Mouse (Mus musculus): ENCODE measurements at regions not wholly inside any gene's neighbourhood (a gene's known extent, or its start where the extent isn't known, plus 50 kb on each side); places are given as distances from the start of the nearest gene placed in this dataset.

DNA sequence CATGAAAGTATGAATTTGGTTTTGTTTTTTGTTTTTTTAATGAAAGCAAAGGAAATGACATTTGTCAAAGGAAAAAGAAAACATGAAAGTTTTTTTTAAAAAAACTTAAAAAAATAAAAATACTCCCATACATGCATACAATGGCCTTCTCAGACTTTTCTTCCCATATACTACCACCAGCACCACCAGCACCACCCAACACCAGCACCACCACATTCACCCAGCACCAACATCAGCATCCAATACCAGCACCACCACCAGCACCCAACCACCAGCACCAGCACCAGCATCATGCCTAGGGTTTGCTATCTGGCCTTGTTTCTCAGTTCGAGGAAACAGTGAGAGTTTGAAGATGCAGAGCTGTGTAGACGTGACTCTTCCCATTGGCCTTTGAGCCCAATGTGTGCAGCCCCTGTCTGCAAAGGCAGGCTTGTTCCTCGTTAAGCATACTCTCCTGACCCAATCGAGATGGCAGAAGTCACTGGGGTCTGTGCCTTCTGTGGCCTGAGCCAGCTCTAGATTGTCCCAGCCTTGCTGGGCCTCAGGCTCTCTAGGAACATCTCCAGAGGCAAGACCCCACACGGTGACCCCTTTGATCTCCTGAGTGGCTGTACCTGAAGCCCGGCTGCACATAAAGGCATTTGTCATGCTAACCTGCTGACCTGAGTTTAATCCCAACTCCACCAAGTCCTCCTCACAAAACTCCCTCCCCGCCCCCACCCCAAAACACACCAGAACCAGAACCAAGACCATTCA, 113.8 kb upstream of the Mgme1 start:
- ChIA-PET POLR2A (no interaction called here), CTCF (interaction anchor here (1.0 to 1.7 kb wide), 2 partner anchors 11 to 13 kb away, joined by 3 to 6 read pairs; no protein-coding TSS in a partner anchor)
- no peak for DNase-seq (ENCODE audit: low read depth, low spot score)
- in situ Hi-C loops (cut with MboI; ENCODE audit: low pct_unique_long_range_greater_than_20kb), result no loop called here
- no peak for TF ChIP-seq CTCF (IDR thresholded peaks at IDR 0.05)
- no peak for ATAC-seq
- no peaks in the 10 kb centered on the region for H3K27me3 ChIP-seq

DNA sequence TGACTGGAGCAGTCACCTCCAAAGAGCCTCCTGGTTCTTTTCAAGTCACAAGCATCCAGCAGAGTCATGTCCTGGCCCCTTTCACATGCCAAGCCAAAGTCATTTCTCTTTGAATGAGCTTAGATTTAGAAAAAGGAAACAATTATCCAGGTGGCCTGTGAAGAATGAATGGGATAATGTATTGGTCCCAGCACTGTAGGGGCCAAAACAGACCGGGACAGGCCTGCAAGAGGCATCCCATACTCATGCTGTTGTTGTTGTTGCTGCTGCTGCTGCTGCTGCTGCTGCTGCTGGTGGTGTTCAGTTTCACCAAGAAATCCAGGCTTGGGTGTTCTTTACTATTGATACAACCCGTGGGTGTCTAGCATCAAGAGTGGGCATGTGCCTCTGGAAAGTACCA, 113.1 kb upstream of the Mgme1 start:
- in situ Hi-C loops (cut with MboI; ENCODE audit: low pct_unique_long_range_greater_than_20kb), result no loop called here
- POLR2A ChIA-PET, result no interaction called here
- CTCF ChIA-PET, result interaction anchor here (1.0 to 1.7 kb wide), 2 partner anchors 12 to 14 kb away, joined by 3 to 6 read pairs; no protein-coding TSS in a partner anchor
- ATAC-seq, result no peak
- H3K27me3 ChIP-seq, result no peaks in the 10 kb centered on the region
- no peak for TF ChIP-seq CTCF (IDR thresholded peaks at IDR 0.05)
- no peak for DNase-seq (ENCODE audit: low read depth, low spot score)

DNA sequence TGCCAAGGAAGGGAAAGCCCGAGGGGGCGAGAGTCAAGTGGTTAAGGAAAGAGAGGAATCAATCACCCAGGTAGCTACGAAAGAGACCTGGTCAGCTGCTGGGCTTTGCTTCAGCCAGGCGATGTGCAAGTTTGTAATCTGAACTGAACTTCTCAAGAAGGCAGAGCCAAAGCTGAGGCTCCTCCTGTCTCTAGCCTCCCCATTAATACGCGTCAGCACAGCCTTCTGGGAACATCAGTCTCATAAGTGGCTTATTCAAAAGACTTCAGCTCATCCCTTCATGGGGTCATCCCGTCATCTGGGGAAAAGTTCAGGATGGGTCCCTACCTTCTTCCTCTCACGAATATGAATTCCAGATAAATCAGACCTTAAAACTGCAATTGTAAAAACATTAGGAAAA, 112.2 kb upstream of the Mgme1 start:
- ChIA-PET CTCF (no interaction called here), POLR2A (interaction anchor here (0.5 kb wide), 1 partner anchor 76 kb away, joined by 4 read pairs; no protein-coding TSS in a partner anchor)
- no peak for TF ChIP-seq CTCF (IDR thresholded peaks at IDR 0.05)
- no peaks in the 10 kb centered on the region for H3K27me3 ChIP-seq
- DNase-seq (ENCODE audit: low read depth, low spot score), result no peak
- ATAC-seq, result no peak
- in situ Hi-C loops (cut with MboI; ENCODE audit: low pct_unique_long_range_greater_than_20kb), result no loop called here

DNA sequence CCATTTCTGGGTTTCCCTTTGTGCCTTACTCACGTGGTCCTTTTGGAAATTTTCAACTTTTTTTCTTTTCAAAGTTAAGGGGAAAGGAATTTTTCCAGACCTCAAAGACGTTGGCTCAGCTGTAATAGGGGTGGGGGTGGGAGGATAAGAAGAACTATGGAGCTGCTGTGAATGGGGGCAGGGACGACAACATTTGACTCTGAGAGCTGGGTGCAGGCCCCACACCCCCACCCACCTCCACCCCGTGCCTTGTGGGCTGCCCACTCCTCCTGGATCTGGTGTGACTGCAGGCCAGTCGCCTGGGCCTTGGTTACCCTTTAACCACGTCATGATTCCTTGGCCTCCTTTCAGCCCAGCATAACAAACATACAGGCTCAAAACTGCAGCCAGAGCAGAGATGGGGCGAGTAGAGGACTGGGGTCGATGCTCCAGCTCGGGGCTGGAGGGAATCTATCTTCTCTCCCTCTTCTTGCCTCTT, 110.6 kb upstream of the Mgme1 start:
- POLR2A ChIA-PET, result interaction anchor here (0.5 to 1.1 kb wide), 3 partner anchors 16 to 394 kb away, joined by 3 to 8 read pairs (median 4); no protein-coding TSS in a partner anchor
- CTCF ChIA-PET, result interaction anchor here (1.0 to 1.8 kb wide), 2 partner anchors 16 to 178 kb away, joined by 3 to 4 read pairs; no protein-coding TSS in a partner anchor
- in situ Hi-C loops (cut with MboI; ENCODE audit: low pct_unique_long_range_greater_than_20kb), result no loop called here
- H3K27me3 ChIP-seq, result no peaks in the 10 kb centered on the region
- DNase-seq (ENCODE audit: low read depth, low spot score) (no peak), ATAC-seq (peak; percentile 73)
- no peak for TF ChIP-seq CTCF (IDR thresholded peaks at IDR 0.05)

DNA sequence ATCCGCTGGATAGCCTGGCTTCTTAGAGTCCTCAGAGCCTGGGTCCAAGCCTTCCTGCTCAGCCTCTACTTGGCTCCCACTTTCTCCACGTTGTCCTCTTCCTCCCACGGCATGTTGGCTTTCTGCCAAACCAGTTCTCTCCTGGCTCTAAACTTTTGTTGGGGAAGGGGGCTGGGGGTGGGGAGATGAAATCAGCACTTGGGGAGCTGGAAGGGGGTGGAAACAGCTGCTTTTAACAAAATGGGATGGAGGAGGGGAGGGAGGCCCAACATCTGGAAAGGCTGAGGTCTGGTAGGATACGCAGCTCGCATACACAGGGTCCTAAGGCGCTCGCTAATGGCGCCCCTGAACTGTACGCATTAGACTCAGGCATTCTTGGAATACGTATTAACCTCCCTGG, 110.0 kb upstream of the Mgme1 start:
- in situ Hi-C loops (cut with MboI; ENCODE audit: low pct_unique_long_range_greater_than_20kb), result no loop called here
- ATAC-seq (peak; percentile 9), DNase-seq (ENCODE audit: low read depth, low spot score) (no peak)
- TF ChIP-seq CTCF (IDR thresholded peaks at IDR 0.05), result no peak
- ChIA-PET POLR2A (interaction anchor here (1.1 kb wide), 1 partner anchor 16 kb away, joined by 3 read pairs; no protein-coding TSS in a partner anchor), CTCF (interaction anchor here (1.8 kb wide), 1 partner anchor 179 kb away, joined by 4 read pairs; no protein-coding TSS in a partner anchor)
- H3K27me3 ChIP-seq, result no peaks in the 10 kb centered on the region

DNA sequence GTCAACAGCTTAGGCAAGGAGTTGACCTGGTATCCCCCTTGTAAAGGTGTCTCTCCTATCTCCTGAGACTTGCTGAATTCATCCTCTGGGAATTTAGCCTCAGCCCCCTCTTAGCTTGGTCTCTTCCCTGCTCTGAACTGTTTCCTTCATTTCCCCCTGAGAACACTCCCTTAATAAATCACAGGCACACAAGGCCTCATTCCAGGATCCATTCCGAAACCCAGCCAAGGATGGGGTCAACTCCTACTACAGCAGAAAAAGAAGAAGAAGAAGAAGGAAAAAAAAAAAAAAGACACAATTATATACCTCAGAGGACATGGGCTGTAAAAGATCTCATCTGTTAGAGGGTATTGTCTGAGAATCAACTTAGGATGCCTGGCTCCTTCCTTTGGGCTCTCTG, 108.6 kb upstream of the Mgme1 start:
- H3K27me3 ChIP-seq, result no peaks in the 10 kb centered on the region
- TF ChIP-seq CTCF (IDR thresholded peaks at IDR 0.05), result no peak
- ChIA-PET POLR2A (no interaction called here), CTCF (interaction anchor here (0.9 to 2.2 kb wide), 4 partner anchors 12 to 180 kb away, joined by 3 to 5 read pairs (median 4); no protein-coding TSS in a partner anchor)
- no peak for DNase-seq (ENCODE audit: low read depth, low spot score)
- in situ Hi-C loops (cut with MboI; ENCODE audit: low pct_unique_long_range_greater_than_20kb), result no loop called here
- no peak for ATAC-seq

DNA sequence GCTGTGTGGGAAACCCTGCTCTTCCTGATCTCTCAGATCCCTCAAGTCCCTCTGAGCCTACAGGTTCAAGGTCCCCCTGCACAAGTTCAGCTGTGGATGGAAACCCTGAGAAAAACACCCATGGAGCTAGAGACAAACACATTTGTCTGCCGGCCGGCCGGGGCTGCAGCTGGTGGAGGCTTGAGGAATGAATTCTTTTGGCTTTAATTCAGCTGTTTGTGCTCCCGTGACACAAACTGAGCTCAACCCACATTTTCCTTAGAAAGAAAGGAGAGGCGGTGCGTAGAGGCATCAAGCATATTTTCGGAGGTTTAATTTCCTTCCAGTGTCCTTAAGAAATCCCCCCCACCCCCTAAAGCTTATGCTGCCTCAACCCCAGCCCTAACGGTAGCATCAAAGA, 106.4 kb upstream of the Mgme1 start:
- ChIA-PET POLR2A (interaction anchor here (0.5 to 1.0 kb wide), 4 partner anchors 21 to 261 kb away, joined by 3 to 5 read pairs (median 4); no protein-coding TSS in a partner anchor), CTCF (interaction anchor here (0.8 to 2.7 kb wide), 2 partner anchors 19 to 40 kb away, joined by 3 to 15 read pairs; no protein-coding TSS in a partner anchor)
- no peak for TF ChIP-seq CTCF (IDR thresholded peaks at IDR 0.05)
- DNase-seq (ENCODE audit: low read depth, low spot score), result no peak
- no peaks in the 10 kb centered on the region for H3K27me3 ChIP-seq
- ATAC-seq, result no peak
- in situ Hi-C loops (cut with MboI; ENCODE audit: low pct_unique_long_range_greater_than_20kb), result no loop called here

DNA sequence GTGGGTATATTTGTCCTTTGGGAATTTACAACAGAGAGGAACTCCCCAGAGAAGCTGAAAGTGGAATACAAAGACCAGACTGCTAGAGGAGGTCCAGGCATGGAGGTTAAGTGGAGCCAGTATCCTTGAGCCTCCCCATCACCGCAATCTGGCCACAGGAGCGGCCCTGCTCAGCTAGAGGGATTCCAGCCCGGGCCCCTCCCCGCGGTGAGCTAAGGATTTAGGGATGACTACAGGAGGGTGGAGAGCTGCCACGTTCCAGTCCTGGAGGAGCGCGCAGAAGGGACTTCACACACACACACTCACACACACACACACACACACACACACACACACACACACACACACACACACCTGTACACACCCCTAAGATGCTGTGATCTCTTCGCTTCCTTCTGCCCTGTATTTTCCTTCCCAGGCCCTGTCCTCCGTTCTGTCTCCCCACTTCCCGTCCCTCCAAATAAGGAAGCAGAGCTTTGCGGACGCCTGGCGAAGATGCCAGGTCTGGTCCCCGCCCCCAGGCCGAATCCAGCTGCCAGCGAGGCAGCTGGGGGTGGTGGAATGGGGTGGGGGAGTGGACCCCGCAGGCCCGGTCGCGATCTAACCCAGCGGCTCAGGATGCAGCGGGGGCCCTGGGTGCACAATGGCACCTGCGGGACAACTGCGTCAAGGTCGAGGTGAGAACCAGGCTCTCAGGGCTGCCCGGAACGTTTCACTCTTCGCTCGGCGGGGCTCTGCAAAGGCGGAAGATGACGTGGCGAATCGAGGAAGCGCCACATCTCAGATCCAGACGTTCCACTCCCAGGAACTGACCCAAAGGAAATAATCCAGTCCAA, 105.3 kb upstream of the Mgme1 start:
- TF ChIP-seq CTCF (IDR thresholded peaks at IDR 0.05), result no peak
- in situ Hi-C loops (cut with MboI; ENCODE audit: low pct_unique_long_range_greater_than_20kb), result no loop called here
- ChIA-PET POLR2A (interaction anchor here (0.7 to 1.2 kb wide), 4 partner anchors 25 to 244 kb away, joined by 3 to 4 read pairs (median 3); no protein-coding TSS in a partner anchor), CTCF (interaction anchor here (2.7 kb wide), 1 partner anchor 20 kb away, joined by 15 read pairs; no protein-coding TSS in a partner anchor)
- no peaks in the 10 kb centered on the region for H3K27me3 ChIP-seq
- DNase-seq (ENCODE audit: low read depth, low spot score), result no peak
- ATAC-seq, result peak; percentile 63

DNA sequence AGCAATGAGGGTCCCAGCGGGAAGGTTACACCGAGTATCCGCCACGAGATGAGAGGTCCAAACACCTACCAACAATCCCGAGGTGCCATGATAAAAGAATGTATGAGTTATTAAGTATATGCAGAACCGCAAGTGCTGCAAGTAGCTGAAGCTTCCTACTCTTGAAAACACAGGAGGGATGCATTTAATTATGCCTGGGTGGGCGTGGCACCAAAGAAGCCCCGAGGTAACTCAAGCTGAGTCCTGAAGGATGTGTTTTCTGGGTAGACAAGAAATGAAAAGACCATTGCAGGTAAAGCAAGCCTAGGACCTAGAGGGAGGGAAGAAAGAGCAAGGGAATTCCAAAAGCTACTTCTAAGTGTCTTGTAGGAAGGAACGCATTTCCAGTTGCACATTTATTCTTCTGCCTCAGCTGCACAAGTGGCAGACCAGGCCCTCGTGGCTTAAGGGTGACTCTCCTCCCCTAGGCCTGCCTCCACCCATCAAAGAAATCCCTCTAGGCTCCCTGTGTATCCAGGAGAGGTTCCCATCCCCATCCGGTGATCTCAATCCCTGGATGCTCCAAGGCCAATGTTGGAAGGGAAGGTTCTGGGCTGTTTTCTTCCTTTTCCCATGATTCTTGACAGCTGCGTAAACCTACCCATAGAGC, 104.2 kb upstream of the Mgme1 start:
- no peak for ATAC-seq
- DNase-seq (ENCODE audit: low read depth, low spot score), result no peak
- CTCF ChIA-PET, result interaction anchor here (0.9 to 1.6 kb wide), 2 partner anchors 16 to 187 kb away, joined by 3 read pairs; no protein-coding TSS in a partner anchor
- POLR2A ChIA-PET, result interaction anchor here (1.1 to 1.2 kb wide), 2 partner anchors 23 to 163 kb away, joined by 3 read pairs; no protein-coding TSS in a partner anchor
- in situ Hi-C loops (cut with MboI; ENCODE audit: low pct_unique_long_range_greater_than_20kb), result no loop called here
- no peak for TF ChIP-seq CTCF (IDR thresholded peaks at IDR 0.05)
- H3K27me3 ChIP-seq, result no peaks in the 10 kb centered on the region

Measured in Patski (cell line).